Mouse (Mus musculus) cortical plate, adult 2 months (tissue): ENCODE results near the gene Hipk1.

ENCODE experiments used
- CTCF ChIP-seq: fragments of 200-500 bp; IDR thresholded peaks from 2 replicates; pipeline ENCODE4 v1.5.1; 2011; ENCODE audit warnings: mild to moderate bottlenecking, control low read depth, low read length; ENCODE audit not compliant: insufficient read depth; ENCODE audit errors: extremely low read depth
- POLR2A ChIP-seq: fragments of 200-500 bp; IDR thresholded peaks from 2 replicates; pipeline ENCODE4 v1.6.1; 2011; ENCODE audit warnings: mild to moderate bottlenecking, low read length, control low read depth; ENCODE audit not compliant: insufficient read depth; ENCODE audit errors: extremely low read depth

DNA sequence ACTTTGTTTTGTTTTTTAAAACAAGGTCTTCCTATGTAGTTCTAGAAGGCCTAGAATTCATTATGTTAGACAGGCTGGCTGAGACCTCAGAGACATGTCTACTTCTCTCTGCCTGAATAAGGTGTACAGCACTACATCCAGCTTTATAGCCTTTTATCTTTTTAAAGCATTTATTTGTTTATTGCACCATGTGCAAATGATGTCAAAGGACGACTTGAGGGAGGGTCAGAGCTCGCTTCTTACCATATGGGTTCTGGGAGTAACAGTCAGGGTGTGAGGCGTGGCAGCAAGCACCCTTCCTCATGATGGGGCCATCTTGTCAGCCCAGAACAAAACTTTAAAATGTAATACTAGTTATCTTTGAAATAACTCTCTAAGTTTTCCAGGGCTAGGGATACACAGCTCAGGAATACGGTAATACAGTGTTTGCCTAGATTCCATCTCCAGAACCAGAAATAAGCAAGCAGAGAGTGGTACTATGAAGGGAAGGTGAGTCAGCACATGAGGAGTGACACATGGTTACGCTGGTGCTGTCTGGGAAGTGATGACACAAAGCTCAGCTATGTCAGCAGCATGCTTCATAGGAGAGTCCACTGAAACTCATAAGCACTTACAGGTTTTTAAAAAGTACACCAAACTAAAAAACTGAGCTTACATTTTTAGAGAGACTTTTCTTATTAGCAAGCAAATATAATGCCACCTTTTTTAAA, 31.9 kb downstream of the Hipk1 start:
- no peak for TF ChIP-seq POLR2A
- TF ChIP-seq CTCF = no peak
